Mouse (Mus musculus) limb, embryonic 14.5 days (tissue): ENCODE measurements around the gene Xdh. TPM values are rescaled to one million over a fixed set of nuclear protein-coding genes. Genes with fewer than 3 reads are reported as not detected.
A peak's percentile ranks its signal among the peaks of the same experiment; 100 is the strongest.

Experiments
- ATAC-seq: fragments of 200-750 bp; cut with Nextera tagmentation; 2 replicates; pipeline ENCODE4 v1.8.0; 2017; ENCODE audit warnings: low read depth, moderate number of reproducible peaks, moderate TSS enrichment; ENCODE audit not compliant: low FRiP score
- DNase-seq: peaks from one replicate; pipeline ENCODE4 v3.0.0-alpha.2; 2015; ENCODE audit warnings: low spot score
- H3K27ac ChIP-seq: fragments of 300-500 bp; sonication (generic); replicated peaks from 2 replicates; pipeline ENCODE4 v1.5.1; 2014; ENCODE audit warnings: low read depth, mild to moderate bottlenecking, low read length, moderate library complexity, mixed read lengths
- H3K27me3 ChIP-seq: fragments of 300-500 bp; sonication (generic); 2 replicates; pipeline ENCODE4 v1.6.1; 2014; ENCODE audit warnings: low read length, mixed read lengths; ENCODE audit not compliant: control insufficient read depth, insufficient read depth
- H3K36me3 ChIP-seq: fragments of 300-500 bp; sonication (generic); 2 replicates; pipeline ENCODE4 v1.6.1; 2014; ENCODE audit warnings: mild to moderate bottlenecking, low read length, moderate library complexity, mixed read lengths; ENCODE audit not compliant: control insufficient read depth, insufficient read depth
- H3K4me1 ChIP-seq: fragments of 300-500 bp; sonication (generic); 2 replicates; pipeline ENCODE4 v1.6.1; 2014; ENCODE audit warnings: antibody characterized with exemption, low read length, mixed read lengths; ENCODE audit not compliant: control insufficient read depth, insufficient read depth
- H3K4me2 ChIP-seq: fragments of 300-500 bp; sonication (generic); replicated peaks from 2 replicates; pipeline ENCODE4 v1.6.1; 2014; ENCODE audit warnings: low read depth, mild to moderate bottlenecking, low read length, moderate library complexity; ENCODE audit not compliant: severe bottlenecking
- H3K4me3 ChIP-seq: fragments of 300-500 bp; sonication (generic); replicated peaks from 2 replicates; pipeline ENCODE4 v1.5.1; 2014; ENCODE audit warnings: low read length
- H3K9ac ChIP-seq: fragments of 300-500 bp; sonication (generic); 2 replicates; pipeline ENCODE4 v1.6.1; 2014; ENCODE audit warnings: mild to moderate bottlenecking, low read depth, low read length, moderate library complexity; ENCODE audit not compliant: severe bottlenecking
- H3K9me3 ChIP-seq: fragments of 300-500 bp; sonication (generic); 2 replicates; pipeline ENCODE4 v1.6.1; 2016; ENCODE audit warnings: low read length; ENCODE audit not compliant: control insufficient read depth
- POLR2A ChIP-seq: fragments of 200-500 bp; IDR thresholded peaks from 2 replicates; pipeline ENCODE4 v1.8.0; 2012; ENCODE audit warnings: inconsistent platforms, mild to moderate bottlenecking, moderate library complexity, borderline replicate concordance; ENCODE audit not compliant: insufficient read depth, insufficient read length; ENCODE audit errors: extremely low read depth
- WGBS: fragments of 180-500 bp; shearing (Covaris S2); extraction: QIAGEN DNeasy Blood & Tissue Kit; methylation state at CpG from one replicate; pipeline ENCODE4 v1.1.7; 2014; 5-methylcytosine and 5-hydroxymethylcytosine counted together
- polyA plus RNA-seq, 2 experiments: library from polyadenylated mRNA; depleted of rRNA in 1 of 2; stranded (reverse) in 1 of 2; unstranded in 1 of 2; fragments of >200 nt; fragmentation: Nextera tagmentation in 1 of 2; extraction: Ambion mirVana in 1 of 2; gene quantifications; 2 replicates each; pipeline versions ENCODE4 v1.2.1 to v1.2.3; 2012 to 2014

Gene Xdh
- polyA plus RNA-seq, 2 experiments, result 0.72 to 1.1 TPM

DNA sequence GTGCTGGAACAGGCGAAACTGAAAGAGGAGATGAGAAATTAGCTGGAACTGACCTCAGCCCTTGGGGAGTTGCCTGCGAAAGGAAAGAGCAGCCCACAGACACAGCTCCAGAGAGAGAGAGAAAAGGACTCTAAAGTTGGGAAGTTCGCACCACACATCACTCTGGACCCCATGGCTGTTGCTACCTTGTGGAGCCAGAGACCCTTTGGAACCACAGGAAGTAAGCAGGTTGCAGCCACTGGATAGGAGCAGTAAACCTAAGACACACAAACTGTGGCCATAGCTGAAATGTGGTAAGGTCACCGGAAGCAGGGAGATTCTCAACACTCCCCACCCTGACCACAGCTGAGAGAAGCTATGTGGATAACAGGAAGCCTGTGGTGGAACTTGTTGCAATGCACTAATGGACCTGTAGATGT, 2.1 kb upstream of the Xdh start:
- no peak overlapping the region for H3K9ac ChIP-seq
- WGBS, result 80% methylated on average over 4 of the region's 4 CpGs
- TF ChIP-seq POLR2A, result no peak
- H3K4me2 ChIP-seq, result no peak overlapping the region
- H3K4me3 ChIP-seq, result no peak overlapping the region
- no peaks in the 10 kb centered on the region for H3K36me3 ChIP-seq
- no peak overlapping the region for H3K27ac ChIP-seq
- ATAC-seq, result no peak
- no peaks in the 10 kb centered on the region for H3K9me3 ChIP-seq
- no peaks in the 10 kb centered on the region for H3K27me3 ChIP-seq
- H3K4me1 ChIP-seq, result peaks cover 4% of the 10 kb centered on the region; the same call in 1 of the 2 replicates
- no peak for DNase-seq

DNA sequence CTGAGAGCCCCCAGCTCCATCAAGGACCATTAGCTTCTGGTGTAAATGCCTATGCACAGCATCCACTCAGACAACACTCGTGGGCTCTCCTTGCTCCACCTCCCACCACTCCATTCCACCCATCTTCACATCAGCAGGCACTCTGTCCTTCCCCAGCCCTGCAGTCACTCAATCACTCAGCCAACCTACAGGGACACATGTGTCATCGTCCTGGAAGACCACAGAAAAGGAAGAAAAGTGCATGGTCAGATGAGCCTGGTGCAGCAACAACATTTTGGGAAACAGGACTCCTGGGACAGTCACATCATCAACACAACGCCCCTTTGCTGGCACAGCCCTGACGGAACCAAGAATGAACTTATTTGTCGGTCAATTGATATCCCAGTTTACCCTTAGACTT, 974 bp upstream of the Xdh start:
- TF ChIP-seq POLR2A, result no peak
- Histone ChIP-seq H3K9me3 (no peaks in the 10 kb centered on the region), H3K9ac (no peak overlapping the region), H3K4me1 (peaks cover 4% of the 10 kb centered on the region; the same call in 1 of the 2 replicates), H3K27ac (no peak overlapping the region), H3K4me2 (no peak overlapping the region), H3K36me3 (no peaks in the 10 kb centered on the region), H3K4me3 (no peak overlapping the region), H3K27me3 (no peaks in the 10 kb centered on the region)
- 83% methylated on average over 5 of the region's 5 CpGs for WGBS
- ATAC-seq (no peak), DNase-seq (no peak)

DNA sequence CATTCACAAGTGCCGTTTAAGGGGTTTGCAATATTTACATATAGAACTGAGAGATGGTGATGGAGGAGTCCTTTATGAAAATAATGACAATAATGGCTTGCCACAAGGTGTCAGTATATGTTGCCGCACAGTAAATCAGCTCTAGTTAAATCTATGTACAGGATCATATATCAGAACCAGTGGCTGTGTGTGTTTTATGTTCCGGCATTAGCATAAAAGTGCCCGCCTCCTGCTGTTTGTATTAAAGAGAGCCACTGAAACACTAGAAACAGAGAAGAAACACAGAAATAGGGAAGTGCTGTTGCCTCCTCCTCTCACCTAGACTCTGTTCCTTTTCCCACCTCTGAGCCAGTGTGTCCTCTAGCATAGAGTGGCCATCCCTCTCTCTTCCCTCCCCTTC, 498 bp downstream of the Xdh start:
- Histone ChIP-seq H3K4me3 (no peak overlapping the region), H3K9ac (no peak overlapping the region), H3K27ac (no peak overlapping the region), H3K36me3 (no peaks in the 10 kb centered on the region), H3K4me2 (no peak overlapping the region), H3K9me3 (no peaks in the 10 kb centered on the region), H3K27me3 (no peaks in the 10 kb centered on the region), H3K4me1 (peaks cover 4% of the 10 kb centered on the region; the same call in 1 of the 2 replicates)
- ATAC-seq (peak; percentile 62; the same call in 1 of the 2 replicates), DNase-seq (peak; percentile 47)
- 52% methylated on average over 4 of the region's 4 CpGs for whole genome bisulfite sequencing
- TF ChIP-seq POLR2A, result no peak

DNA sequence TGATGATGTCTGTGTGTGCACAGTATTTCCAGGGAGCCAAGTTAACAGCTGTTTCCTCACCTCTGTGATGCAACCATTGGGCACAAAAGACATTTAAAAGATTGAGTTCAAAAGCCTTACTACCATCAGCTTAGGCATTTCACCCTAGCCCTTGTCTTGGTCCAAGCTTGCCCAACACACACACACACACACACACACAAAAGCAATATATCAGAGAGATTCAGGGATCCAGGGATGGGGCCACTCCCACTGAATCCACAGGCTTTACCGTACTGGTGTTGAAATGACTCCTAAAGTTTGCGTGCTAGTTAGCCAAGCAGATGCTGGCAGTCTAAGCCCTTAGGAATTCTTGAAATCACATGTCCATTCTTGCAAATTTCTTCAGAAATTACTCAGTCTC, 1.2 kb downstream of the Xdh start:
- Histone ChIP-seq H3K36me3 (no peaks in the 10 kb centered on the region), H3K9ac (no peak overlapping the region), H3K4me1 (peaks cover 4% of the 10 kb centered on the region; the same call in 1 of the 2 replicates), H3K4me2 (no peak overlapping the region), H3K27ac (no peak overlapping the region), H3K27me3 (no peaks in the 10 kb centered on the region), H3K9me3 (no peaks in the 10 kb centered on the region), H3K4me3 (no peak overlapping the region)
- ATAC-seq, result no peak
- WGBS, result 46% methylated on average over 2 of the region's 2 CpGs
- no peak for DNase-seq
- no peak for TF ChIP-seq POLR2A

DNA sequence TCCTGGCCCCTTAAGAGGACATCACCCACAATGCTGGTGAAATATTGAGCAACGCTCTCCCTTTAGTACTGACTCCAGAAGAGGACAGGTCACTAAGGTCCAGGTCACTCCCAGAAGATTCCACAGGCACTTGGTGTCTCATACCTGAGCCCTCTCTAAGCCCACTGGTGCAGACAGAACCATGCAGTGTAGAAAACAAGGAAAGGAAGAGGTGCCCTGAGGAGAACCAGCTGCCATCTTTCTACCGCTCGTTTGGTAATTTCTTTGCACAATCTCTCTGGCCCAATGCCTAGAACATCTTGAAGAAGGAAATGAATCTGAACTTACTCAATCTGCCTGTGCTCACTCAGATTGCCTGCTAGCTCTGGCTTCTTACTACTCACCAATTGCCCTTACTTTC, 2.0 kb downstream of the Xdh start:
- no peak overlapping the region for H3K4me2 ChIP-seq
- H3K27ac ChIP-seq, result no peak overlapping the region
- H3K4me3 ChIP-seq, result no peak overlapping the region
- no peak for TF ChIP-seq POLR2A
- no peaks in the 10 kb centered on the region for H3K27me3 ChIP-seq
- H3K9me3 ChIP-seq, result no peaks in the 10 kb centered on the region
- H3K9ac ChIP-seq, result no peak overlapping the region
- DNase-seq, result no peak
- ATAC-seq, result no peak
- WGBS, result 85% methylated on average over 3 of the region's 3 CpGs
- no peaks in the 10 kb centered on the region for H3K36me3 ChIP-seq
- peaks cover 4% of the 10 kb centered on the region; the same call in 1 of the 2 replicates for H3K4me1 ChIP-seq

DNA sequence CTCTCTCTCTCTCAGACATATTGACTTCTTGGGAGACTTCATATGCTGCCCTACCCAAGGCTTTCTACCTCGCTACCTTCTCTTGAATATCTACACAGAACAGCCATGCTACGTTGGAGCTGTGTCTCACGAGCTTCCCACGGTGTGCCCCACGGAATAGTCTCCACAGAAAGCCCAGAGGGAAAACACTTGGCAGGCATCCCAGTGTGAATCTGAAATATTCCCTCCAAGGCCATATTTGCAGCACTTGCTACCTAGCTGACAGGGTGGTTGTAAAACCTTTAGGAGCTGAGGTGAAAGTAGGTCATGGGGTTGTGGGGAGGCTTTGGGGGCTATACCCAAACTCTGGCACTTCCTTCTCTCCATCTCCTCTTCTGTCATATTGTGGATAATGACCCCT, 3.1 kb downstream of the Xdh start:
- H3K27ac ChIP-seq, result no peak overlapping the region
- ATAC-seq (no peak), DNase-seq (no peak)
- H3K4me2 ChIP-seq, result no peak overlapping the region
- H3K36me3 ChIP-seq, result no peaks in the 10 kb centered on the region
- no peak overlapping the region for H3K4me3 ChIP-seq
- no peak for TF ChIP-seq POLR2A
- H3K9ac ChIP-seq, result no peak overlapping the region
- WGBS, result 60% methylated on average over 5 of the region's 5 CpGs
- no peaks in the 10 kb centered on the region for H3K27me3 ChIP-seq
- no peaks in the 10 kb centered on the region for H3K9me3 ChIP-seq
- peaks cover 4% of the 10 kb centered on the region; the same call in 1 of the 2 replicates for H3K4me1 ChIP-seq
